Mouse (Mus musculus) 3134 (cell line): ENCODE measurements around the gene Coa6.
A peak's percentile ranks its signal among the peaks of the same experiment; 100 is the strongest.

Experiments
- DNase-seq: peaks from one replicate; pipeline ENCODE4 v3.0.0-alpha.2; 2011; ENCODE audit warnings: low spot score; ENCODE audit not compliant: insufficient read length; ENCODE audit errors: extremely low read depth

The Coa6 gene

GRCm38 (mm10) chr8:126461735-126462134 is 39.4 kb downstream of the Coa6 start:
- DNase-seq: no peak

GRCm38 (mm10) chr8:126464071-126464470 is 41.8 kb downstream of the Coa6 start:
- no peak for DNase-seq

- DNase-seq: no peak
Observed at GRCm38 (mm10) chr8:126473802-126474298, 51.5 kb downstream of the Coa6 start.

GRCm38 (mm10) chr8:126474299-126475187 is 52.2 kb downstream of the Coa6 start, which contains the start of gene Tarbp1:
Gene Tarbp1 (minus strand): TSS chr8:126475065.
- peak; percentile 91 for DNase-seq
